Mouse (Mus musculus) embryonic fibroblast, embryonic 13.5 days (primary cell): ENCODE measurements around the gene Atf6b.
A peak's percentile ranks its signal among the peaks of the same experiment; 100 is the strongest.

Experiments used
- CTCF ChIP-seq: IDR thresholded peaks from 2 replicates; pipeline ENCODE4 v1.5.1; 2011; ENCODE audit warnings: mild to moderate bottlenecking, control low read depth, low read length, moderate library complexity, borderline replicate concordance; ENCODE audit not compliant: insufficient read depth
- POLR2A ChIP-seq: IDR thresholded peaks from 2 replicates; pipeline ENCODE4 v1.6.1; 2011; ENCODE audit warnings: low read depth, mild to moderate bottlenecking, control low read depth, low read length, moderate library complexity

DNA sequence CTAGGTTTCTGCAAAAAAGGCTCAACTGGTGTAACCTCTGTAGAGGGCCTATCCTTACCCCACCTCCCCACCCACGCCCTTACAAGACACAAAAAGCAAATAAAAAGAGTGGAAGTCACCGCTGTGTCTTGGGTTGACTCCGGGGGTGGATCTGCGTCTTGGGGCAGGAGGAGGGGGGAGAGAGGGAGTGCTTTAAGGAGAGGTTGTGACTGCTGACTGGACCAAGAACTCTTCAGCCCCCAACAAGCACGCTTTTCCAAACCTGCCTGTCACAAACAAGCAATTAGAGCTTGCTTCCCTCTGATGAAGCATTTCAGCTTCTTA is 18.3 kb upstream of the Atf6b start:
- TF ChIP-seq POLR2A, result 0 out of 2 replicates have a peak, but pooled peaks have one; percentile 12
- TF ChIP-seq CTCF, result no peak
